Mouse (Mus musculus) stomach, embryonic 16.5 days (tissue): ENCODE data around the gene Taf10. TPM values are rescaled to one million over a fixed set of nuclear protein-coding genes. Genes with fewer than 3 reads are reported as not detected.
A peak's percentile ranks its signal among the peaks of the same experiment; 100 is the strongest.

Source experiments
- ATAC-seq: fragments of 200-750 bp; cut with Nextera tagmentation; 2 replicates; pipeline ENCODE4 v1.8.0; 2017; ENCODE audit warnings: moderate number of reproducible peaks, moderate TSS enrichment; ENCODE audit not compliant: insufficient read depth, low FRiP score
- H3K27ac ChIP-seq: fragments of 300-500 bp; sonication (generic); 2 replicates; pipeline ENCODE4 v1.5.1; 2014; ENCODE audit warnings: low read length
- H3K27me3 ChIP-seq: fragments of 300-500 bp; sonication (generic); 2 replicates; pipeline ENCODE4 v1.6.1; 2014; ENCODE audit warnings: low read length, control low read depth, mixed read lengths; ENCODE audit not compliant: control insufficient read depth, insufficient read depth
- H3K36me3 ChIP-seq: fragments of 300-500 bp; sonication (generic); 2 replicates; pipeline ENCODE4 v1.6.1; 2014; ENCODE audit warnings: low read length; ENCODE audit not compliant: control insufficient read depth, insufficient read depth
- H3K4me1 ChIP-seq: fragments of 300-500 bp; sonication (generic); 2 replicates; pipeline ENCODE4 v1.6.1; 2014; ENCODE audit warnings: low read length, control low read depth, mixed read lengths; ENCODE audit not compliant: control insufficient read depth, insufficient read depth
- H3K4me2 ChIP-seq: fragments of 300-500 bp; sonication (generic); 2 replicates; pipeline ENCODE4 v1.6.1; 2014; ENCODE audit warnings: low read depth, low read length, mixed read lengths
- H3K4me3 ChIP-seq: fragments of 300-500 bp; sonication (generic); replicated peaks from 2 replicates; pipeline ENCODE4 v1.5.1; 2014; ENCODE audit warnings: mild to moderate bottlenecking, low read length
- H3K9ac ChIP-seq: fragments of 300-500 bp; sonication (generic); 2 replicates; pipeline ENCODE4 v1.6.1; 2014; ENCODE audit warnings: low read length
- H3K9me3 ChIP-seq: fragments of 300-500 bp; sonication (generic); replicated peaks from 2 replicates; pipeline ENCODE4 v1.6.1; 2016; ENCODE audit warnings: low read length, control low read depth; ENCODE audit not compliant: control insufficient read depth
- WGBS: fragments of 180-500 bp; shearing (Covaris S2); extraction: QIAGEN DNeasy Blood & Tissue Kit; methylation state at CpG from one replicate; pipeline ENCODE4 v1.1.7; 2014; 5-methylcytosine and 5-hydroxymethylcytosine counted together
- polyA plus RNA-seq: library from polyadenylated mRNA; unstranded; fragments of >200 nt; fragmentation: Nextera tagmentation; extraction: Ambion mirVana; gene quantifications from 2 replicates; pipeline ENCODE4 v1.2.1, GENCODE M21; 2015

Gene Taf10
- 72.5 and 73.2 TPM in 2 replicates for polyA plus RNA-seq

- Histone ChIP-seq H3K4me3 (peak within 1 kb of the TSS; percentile 73), H3K27ac (peak within 1 kb of the TSS; percentile 84), H3K36me3 (peaks cover 14% of the 10 kb centered on the region), H3K4me2 (peak within 1 kb of the TSS; percentile 72), H3K9me3 (no peaks in the 10 kb centered on the region), H3K9ac (peak within 1 kb of the TSS; percentile 90), H3K27me3 (no peaks in the 10 kb centered on the region), H3K4me1 (peaks cover 20% of the 10 kb centered on the region)
- peak; percentile 96 for ATAC-seq
- WGBS: under 1% methylated on average over 54 of the region's 67 CpGs
Measured at GRCm38 (mm10) chr7:105743926-105744590, at the start of gene Taf10. Taf10 (minus strand) TSS chr7:105744361.

DNA sequence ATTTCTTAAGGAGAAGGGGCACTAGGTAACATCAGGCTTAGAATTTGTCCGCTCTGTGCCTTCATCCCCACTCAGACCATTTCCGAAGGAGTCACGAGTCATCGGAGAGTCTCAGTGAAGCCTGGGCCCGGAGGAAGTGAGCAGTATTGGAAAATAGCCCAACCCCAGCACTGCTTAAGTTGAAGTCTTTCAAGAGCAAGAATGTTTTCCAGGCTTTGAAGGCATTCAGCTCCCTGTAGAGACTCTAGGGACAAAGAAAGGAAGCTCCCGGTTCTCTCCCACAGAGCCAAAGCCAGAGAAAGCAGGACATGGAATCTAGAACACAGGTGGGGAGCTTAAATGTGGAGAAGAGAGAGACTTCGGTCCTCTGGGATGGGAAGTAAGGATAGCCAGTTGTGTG is 49.5 kb upstream of the Taf10 start:
- WGBS: 78% methylated on average over 7 of the region's 7 CpGs
- Histone ChIP-seq H3K27ac (no peak overlapping the region; the same call in 1 of the 2 replicates), H3K9me3 (no peaks in the 10 kb centered on the region), H3K4me3 (no peak overlapping the region), H3K27me3 (peaks cover 4% of the 10 kb centered on the region; the same call in 1 of the 2 replicates), H3K9ac (no peak overlapping the region), H3K4me1 (no peaks in the 10 kb centered on the region), H3K4me2 (no peak overlapping the region), H3K36me3 (no peaks in the 10 kb centered on the region)
- no peak for ATAC-seq

- Histone ChIP-seq H3K9ac (no peak overlapping the region), H3K9me3 (no peaks in the 10 kb centered on the region), H3K36me3 (no peaks in the 10 kb centered on the region), H3K27ac (no peak overlapping the region), H3K27me3 (peaks cover 4% of the 10 kb centered on the region; the same call in 1 of the 2 replicates), H3K4me3 (no peak overlapping the region), H3K4me2 (no peak overlapping the region), H3K4me1 (peaks cover 3% of the 10 kb centered on the region; the same call in 1 of the 2 replicates)
- WGBS: 71% methylated on average over 1 of the region's 1 CpGs
- no peak for ATAC-seq
Measured at GRCm38 (mm10) chr7:105791147-105791546, 47.0 kb upstream of the Taf10 start.

GRCm38 (mm10) chr7:105787285-105788140 is 43.4 kb upstream of the Taf10 start, which contains the start of gene Dchs1:
Dchs1 (minus strand) TSS chr7:105787654.
- Histone ChIP-seq H3K27ac (peak within 1 kb of the TSS; percentile 74), H3K4me3 (peak within 1 kb of the TSS; percentile 74), H3K9ac (peak within 1 kb of the TSS; percentile 91), H3K36me3 (no peaks in the 10 kb centered on the region), H3K27me3 (peaks cover 4% of the 10 kb centered on the region; the same call in 1 of the 2 replicates), H3K4me2 (peak within 1 kb of the TSS; percentile 70), H3K9me3 (no peaks in the 10 kb centered on the region), H3K4me1 (peaks cover 23% of the 10 kb centered on the region)
- WGBS: under 1% methylated on average over 43 of the region's 97 CpGs
- peak; percentile 77 for ATAC-seq

GRCm38 (mm10) chr7:105786506-105787284 is 42.5 kb upstream of the Taf10 start:
- Histone ChIP-seq H3K9ac (peak overlapping the region; percentile 91), H3K27ac (peak overlapping the region; percentile 74), H3K36me3 (no peaks in the 10 kb centered on the region), H3K4me2 (peak overlapping the region; percentile 70), H3K4me1 (peaks cover 23% of the 10 kb centered on the region), H3K9me3 (no peaks in the 10 kb centered on the region), H3K27me3 (peaks cover 4% of the 10 kb centered on the region; the same call in 1 of the 2 replicates), H3K4me3 (peak overlapping the region; percentile 74)
- 10% methylated on average over 18 of the region's 20 CpGs for WGBS
- peak; percentile 63 for ATAC-seq

DNA sequence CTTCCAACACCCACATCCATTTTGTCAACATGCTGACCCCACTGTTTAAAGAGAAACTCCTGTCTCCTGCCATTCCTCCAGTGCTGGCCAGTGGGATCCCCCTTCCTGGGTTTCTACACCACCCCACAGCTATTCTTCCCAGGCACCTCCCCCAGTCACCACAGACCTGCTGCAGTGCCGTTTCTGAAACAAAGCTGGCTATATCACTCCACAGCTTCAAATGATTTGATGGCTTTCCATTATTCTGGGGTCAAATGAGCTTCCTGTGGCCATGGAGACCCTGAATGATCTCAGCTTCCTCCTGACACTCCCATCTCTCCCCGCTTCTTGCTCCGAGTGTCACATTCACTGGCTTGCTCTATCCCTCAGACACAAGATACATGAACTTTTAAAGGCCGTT is 40.4 kb upstream of the Taf10 start:
- no peak overlapping the region for H3K27ac ChIP-seq
- no peak for ATAC-seq
- no peaks in the 10 kb centered on the region for H3K9me3 ChIP-seq
- no peak overlapping the region for H3K9ac ChIP-seq
- peaks cover 4% of the 10 kb centered on the region; the same call in 1 of the 2 replicates for H3K27me3 ChIP-seq
- peak overlapping the region; percentile 16; the same call in 1 of the 2 replicates for H3K4me2 ChIP-seq
- WGBS: 22% methylated on average over 4 of the region's 4 CpGs
- peaks cover 23% of the 10 kb centered on the region for H3K4me1 ChIP-seq
- H3K4me3 ChIP-seq: no peak overlapping the region
- H3K36me3 ChIP-seq: no peaks in the 10 kb centered on the region

DNA sequence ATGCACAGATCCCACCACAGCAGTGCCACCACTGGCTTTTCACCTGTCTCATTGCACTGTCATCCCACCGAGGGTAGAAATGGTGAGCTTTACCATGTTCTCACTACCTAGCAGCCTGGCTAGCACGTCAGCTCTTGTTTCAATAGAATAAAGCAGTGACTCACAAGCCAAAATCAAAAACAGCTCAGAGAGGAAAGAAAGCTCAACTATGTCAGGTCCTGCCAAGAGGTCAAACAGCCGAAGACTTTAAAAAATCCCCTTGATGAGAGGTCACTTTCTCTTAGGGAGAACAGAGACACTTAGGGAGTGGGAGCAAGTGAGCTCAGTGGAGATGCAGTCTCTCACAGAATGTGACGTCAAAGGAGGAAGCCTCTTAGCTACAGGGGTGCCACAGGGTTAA is 39.7 kb upstream of the Taf10 start:
- Histone ChIP-seq H3K27ac (no peak overlapping the region), H3K4me1 (peaks cover 30% of the 10 kb centered on the region), H3K27me3 (0 out of 2 replicates have a peak, but pooled peaks cover under 1% of the 10 kb centered on the region), H3K4me2 (no peak overlapping the region), H3K9ac (no peak overlapping the region; the same call in 1 of the 2 replicates), H3K4me3 (no peak overlapping the region), H3K9me3 (no peaks in the 10 kb centered on the region), H3K36me3 (no peaks in the 10 kb centered on the region)
- WGBS: 43% methylated on average over 4 of the region's 4 CpGs
- ATAC-seq: no peak

GRCm38 (mm10) chr7:105778553-105779265 is 34.5 kb upstream of the Taf10 start:
- no peaks in the 10 kb centered on the region for H3K36me3 ChIP-seq
- peak overlapping the region; percentile 64 for H3K9ac ChIP-seq
- peak overlapping the region; percentile 97 for H3K27ac ChIP-seq
- H3K4me1 ChIP-seq: peaks cover 36% of the 10 kb centered on the region
- ATAC-seq: peak; percentile 83
- H3K4me3 ChIP-seq: peak overlapping the region; percentile 30
- WGBS: 20% methylated on average over 4 of the region's 4 CpGs
- H3K27me3 ChIP-seq: no peaks in the 10 kb centered on the region
- peak overlapping the region; percentile 50 for H3K4me2 ChIP-seq
- H3K9me3 ChIP-seq: no peaks in the 10 kb centered on the region
